ENCODE assay signal across 22 mouse cellular contexts in genomic region chr3:27588604-27589003, GRCm38 (mm10).
A peak's percentile ranks its signal among the peaks of the same experiment; 100 is the strongest.
DNase-seq lines count a peak whose midpoint lies in the region; ATAC-seq and TF ChIP-seq lines count a peak whose summit lies in the region.
"Had no signal": no experiment of that assay in that cellular context is flagged by ENCODE, and none has a peak within 500 bp of the region (broad histone marks: within the 10 kb centered on the region; RNA-seq: fewer than 3 reads in every experiment).

No protein-coding gene starts in this region.

- H3K27me3 ChIP-seq in midbrain, embryonic 15.5 days (replicated peaks) = no peaks in the 10 kb centered on the region
- H3K27me3 ChIP-seq: embryonic facial prominence, embryonic 12.5 days; forebrain, embryonic 12.5 days; hindbrain, embryonic 12.5 days had no signal

- no peak overlapping the region for H3K27ac ChIP-seq in ES-E14 (ENCODE audit: insufficient read depth, low read depth, low read length, poor library complexity, severe bottlenecking)
- H3K27ac ChIP-seq in midbrain, embryonic 15.5 days = no peak overlapping the region
- H3K27ac ChIP-seq: embryonic facial prominence, embryonic 12.5 days; forebrain, embryonic 12.5 days; heart, adult 2 months; hindbrain, embryonic 12.5 days; hindbrain, postnatal 0 days had no signal

- peaks cover 0 to 9% of the 10 kb centered on the region in 2 experiments; a peak in 1 of 4 replicates for H3K4me1 ChIP-seq in ES-E14 (ENCODE audit: control insufficient read depth in 2 of 2, insufficient read depth in 2 of 2, low read length in 2 of 2, poor library complexity in 1 of 2)
- H3K4me1 ChIP-seq in midbrain, embryonic 15.5 days = peaks cover 3% of the 10 kb centered on the region; the same call in 1 of the 2 replicates
- H3K4me1 ChIP-seq: forebrain, embryonic 12.5 days had no signal

- peak; percentile 20 to 64 for DNase-seq in lung, adult 18-20 months
- DNase-seq in lung, postnatal 14 days = no peak
- DNase-seq in ES-E14 (ENCODE audit: low read depth, low spot score) (no peak), ZHBTc4 (ENCODE audit: low read depth, low spot score) (peak; percentile 19)
- peak; percentile 54 for DNase-seq in lung, postnatal 25 days (ENCODE audit: low spot score)
- no peak for DNase-seq in retina, postnatal 1 day
- DNase-seq: adrenal gland, adult 8-10 months; adrenal gland, postnatal 36 days; cerebellum, adult 8-10 months; cerebellum, postnatal 14 days; embryo, embryonic 11 days; gastrocnemius, postnatal 10 days; heart, adult 2 months; heart, postnatal 36 days had no signal

- no peaks in the 10 kb centered on the region for H3K9me3 ChIP-seq in ES-E14 (ENCODE audit: control insufficient read depth, insufficient read depth, low read depth, low read length)
- no peaks in the 10 kb centered on the region for H3K9me3 ChIP-seq in midbrain, embryonic 15.5 days
- H3K9me3 ChIP-seq: embryonic facial prominence, embryonic 12.5 days; forebrain, embryonic 12.5 days; hindbrain, embryonic 12.5 days had no signal

- in situ Hi-C loops in ES-E14 (cut with MboI; ENCODE audit: low sequenced_read_pairs in 2 of 2, unreplicated experiment in 2 of 2) = no loop called here

- H3K4me2 ChIP-seq in midbrain, embryonic 15.5 days = no peak overlapping the region
- H3K4me2 ChIP-seq: embryonic facial prominence, embryonic 12.5 days; forebrain, embryonic 12.5 days; heart, embryonic 11.5 days; hindbrain, embryonic 12.5 days had no signal

- 88% methylated on average over 11 of the region's 11 CpGs for WGBS in midbrain, embryonic 15.5 days

- H3K4me3 ChIP-seq in ES-E14 (ENCODE audit: insufficient read depth in 1 of 2, low read depth in 1 of 2, low read length in 2 of 2, poor library complexity in 1 of 2, severe bottlenecking in 1 of 2) = peak overlapping the region; percentile 27 to 38; a peak in 3 of 4 replicates
- no peak overlapping the region for H3K4me3 ChIP-seq in midbrain, embryonic 15.5 days
- H3K4me3 ChIP-seq: embryonic facial prominence, embryonic 12.5 days; forebrain, embryonic 12.5 days; heart, adult 2 months; hindbrain, embryonic 12.5 days had no signal

- no peak overlapping the region for H3K9ac ChIP-seq in ES-E14 (ENCODE audit: insufficient read depth, low read depth, low read length, poor library complexity, severe bottlenecking)
- no peak overlapping the region for H3K9ac ChIP-seq in midbrain, embryonic 15.5 days
- H3K9ac ChIP-seq: embryonic facial prominence, embryonic 12.5 days; forebrain, embryonic 12.5 days; hindbrain, embryonic 12.5 days had no signal

- no peaks in the 10 kb centered on the region; the same call in 1 of the 2 replicates for H3K36me3 ChIP-seq in ES-E14 (ENCODE audit: control insufficient read depth, insufficient read depth, low read length, poor library complexity, severe bottlenecking)
- no peaks in the 10 kb centered on the region for H3K36me3 ChIP-seq in midbrain, embryonic 15.5 days (replicated peaks)
- H3K36me3 ChIP-seq: embryonic facial prominence, embryonic 12.5 days; forebrain, embryonic 12.5 days; hindbrain, embryonic 12.5 days had no signal

- ATAC-seq in midbrain, embryonic 15.5 days (replicated peaks) = no peak
- ATAC-seq in activated CD4-positive, CD25-positive, alpha-beta regulatory T cell, adult 4 months = no peak
- ATAC-seq: forebrain, embryonic 16.5 days; hindbrain, postnatal 0 days had no signal

TF ChIP-seq in ES-E14, 5 proteins besides CTCF, POLR2A, EP300 and RAD21:
- TF ChIP-seq CHD2 (IDR thresholded peaks at IDR 0.05; ENCODE audit: low read depth, low read length) (no peak), ZNF384 (IDR thresholded peaks at IDR 0.05; ENCODE audit: low read depth, low read length) (no peak), MAFK (IDR thresholded peaks at IDR 0.05; ENCODE audit: insufficient read depth, low read depth, low read length) (no peak), ZC3H11A (IDR thresholded peaks at IDR 0.05; ENCODE audit: borderline replicate concordance, low read depth, low read length) (no peak), HCFC1 (IDR thresholded peaks at IDR 0.05; ENCODE audit: borderline replicate concordance, insufficient read depth, low read length) (no peak)
TF ChIP-seq in ES-E14: peak in this region for 0.

Comparison
In these comparisons a context has a peak if more than half of its experiments do, and no peak if none do; other contexts are left out.
1. DNase-seq: peak in lung, adult 18-20 months (2 of 2), ZHBTc4 (single experiment) and lung, postnatal 25 days (single experiment); none in lung, postnatal 14 days (single experiment), ES-E14 (single experiment) and retina, postnatal 1 day (single experiment).